Mouse (Mus musculus): ENCODE results near the gene Ttyh3. TPM values are rescaled to one million over a fixed set of nuclear protein-coding genes. Genes with fewer than 3 reads are reported as not detected.

Gene Ttyh3
- polyA plus RNA-seq, 1 experiment: 59.6 TPM

DNA sequence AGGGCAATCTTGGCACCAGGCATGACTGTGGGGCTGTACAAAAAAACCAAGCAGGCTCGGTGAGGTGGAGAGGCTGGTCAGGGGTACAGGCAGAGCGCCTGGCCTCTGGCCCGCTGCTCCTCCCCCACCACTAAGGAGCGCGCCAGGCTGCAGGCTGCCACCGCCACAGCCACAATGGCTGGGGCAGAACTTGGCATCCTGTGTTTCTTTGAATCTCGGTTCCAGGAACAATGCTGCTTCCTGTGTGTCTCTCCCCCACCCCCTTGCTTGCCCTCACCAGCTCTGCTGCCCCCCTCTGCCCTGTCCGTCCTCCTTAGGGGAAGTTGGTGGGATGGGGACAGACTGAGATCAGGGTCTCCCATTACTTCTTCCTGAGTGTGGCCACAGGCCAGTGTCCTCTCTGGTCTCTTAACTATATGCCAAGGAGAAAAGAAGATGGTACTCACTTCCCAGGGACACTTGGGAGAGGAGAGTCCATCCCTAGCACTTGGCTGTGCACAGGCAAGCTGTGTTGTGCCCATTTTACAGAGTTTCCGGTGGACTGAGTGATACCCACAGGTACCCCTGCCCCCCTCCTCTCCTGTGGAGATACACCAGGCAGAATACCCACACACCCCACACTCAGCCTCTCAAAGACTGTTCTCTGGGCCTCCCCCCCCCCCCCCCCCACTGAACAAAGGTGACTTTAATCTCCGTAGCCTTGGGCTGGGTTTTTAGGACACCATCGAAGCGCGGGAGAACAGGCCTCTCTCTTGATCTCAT lies 39.1 kb downstream of the Ttyh3 start:
- DNase-seq (ENCODE audit: low read depth): no peak

- no peak for DNase-seq (ENCODE audit: low read depth)
Measured at GRCm38 (mm10) chr5:140608634-140609015, 40.2 kb downstream of the Ttyh3 start.

GRCm38 (mm10) chr5:140607836-140608633 lies 40.8 kb downstream of the Ttyh3 start:
- no peak for DNase-seq (ENCODE audit: low read depth)

DNA sequence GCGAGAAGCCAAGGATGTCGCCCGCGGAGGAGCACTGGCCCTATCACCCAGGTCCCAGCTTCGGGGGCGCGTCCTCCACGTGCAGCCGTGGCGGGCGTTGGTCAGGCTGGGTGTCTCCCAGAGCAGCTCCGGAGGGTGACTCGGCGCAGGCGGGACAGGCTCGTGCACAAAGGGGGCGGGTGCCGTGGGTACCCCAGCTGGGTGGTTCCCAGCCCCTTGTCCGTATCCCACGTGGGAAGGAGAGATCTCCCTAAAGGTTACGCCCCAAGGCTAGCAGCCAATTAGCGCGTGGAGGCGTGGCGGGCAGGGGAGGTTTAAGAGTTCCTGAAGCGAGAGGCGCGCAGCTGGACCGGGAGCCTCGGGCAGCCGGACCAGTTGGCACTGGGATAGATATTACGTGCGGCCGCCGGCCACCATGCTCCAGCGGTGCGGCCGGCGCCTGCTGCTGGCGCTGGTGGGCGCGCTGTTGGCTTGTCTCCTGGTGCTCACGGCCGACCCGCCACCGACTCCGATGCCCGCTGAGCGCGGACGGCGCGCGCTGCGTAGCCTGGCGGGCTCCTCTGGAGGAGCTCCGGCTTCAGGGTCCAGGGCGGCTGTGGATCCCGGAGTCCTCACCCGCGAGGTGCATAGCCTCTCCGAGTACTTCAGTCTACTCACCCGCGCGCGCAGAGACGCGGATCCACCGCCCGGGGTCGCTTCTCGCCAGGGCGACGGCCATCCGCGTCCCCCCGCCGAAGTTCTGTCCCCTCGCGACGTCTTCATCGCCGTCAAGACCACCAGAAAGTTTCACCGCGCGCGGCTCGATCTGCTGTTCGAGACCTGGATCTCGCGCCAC lies 41.6 kb downstream of the Ttyh3 start, which contains the start of gene Lfng:
Lfng (plus strand) TSS at position 320 of the 835 bp plus-strand sequence.
- DNase-seq (ENCODE audit: low read depth): no peak

DNA sequence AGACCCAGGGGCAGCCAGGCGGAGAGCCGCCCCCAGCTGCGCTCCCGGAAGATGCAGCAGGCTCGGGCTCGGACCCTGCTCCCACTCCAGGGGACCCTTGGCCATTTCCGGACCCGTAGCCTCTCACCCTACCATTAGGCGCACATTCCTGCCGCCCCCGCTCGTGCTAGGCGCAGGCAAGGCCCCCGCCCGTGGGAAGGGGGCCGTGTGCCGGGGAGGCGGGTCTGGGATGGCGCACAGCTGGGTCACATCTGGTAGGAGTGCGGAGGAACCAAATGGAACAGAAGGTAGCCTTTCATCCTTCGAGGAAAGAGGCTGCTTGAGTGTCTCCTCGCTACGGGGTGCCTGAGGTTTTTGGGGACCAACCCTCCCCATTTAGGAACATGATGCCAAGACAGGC lies 42.4 kb downstream of the Ttyh3 start:
- DNase-seq (ENCODE audit: low read depth): no peak

DNA sequence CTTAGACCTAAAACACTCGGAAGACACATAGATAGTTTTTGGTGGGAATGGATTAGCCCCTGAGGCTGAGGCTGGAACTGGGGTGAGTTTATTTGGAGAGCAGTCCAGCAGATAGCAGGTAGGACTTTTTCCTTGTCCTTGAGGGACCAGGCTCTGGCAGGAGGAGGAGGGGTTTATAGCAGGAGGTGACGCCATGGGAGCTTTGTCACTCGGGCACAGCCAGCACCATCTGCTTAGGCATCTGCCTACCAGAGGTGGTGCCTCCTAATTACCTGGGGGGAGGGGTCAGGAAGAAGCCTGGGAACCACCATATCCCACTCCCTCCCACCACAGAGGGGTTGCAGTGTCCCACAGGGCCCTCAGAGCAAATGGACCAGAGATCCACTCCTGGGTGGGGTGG lies 43.6 kb downstream of the Ttyh3 start:
- no peak for DNase-seq (ENCODE audit: low read depth)

DNA sequence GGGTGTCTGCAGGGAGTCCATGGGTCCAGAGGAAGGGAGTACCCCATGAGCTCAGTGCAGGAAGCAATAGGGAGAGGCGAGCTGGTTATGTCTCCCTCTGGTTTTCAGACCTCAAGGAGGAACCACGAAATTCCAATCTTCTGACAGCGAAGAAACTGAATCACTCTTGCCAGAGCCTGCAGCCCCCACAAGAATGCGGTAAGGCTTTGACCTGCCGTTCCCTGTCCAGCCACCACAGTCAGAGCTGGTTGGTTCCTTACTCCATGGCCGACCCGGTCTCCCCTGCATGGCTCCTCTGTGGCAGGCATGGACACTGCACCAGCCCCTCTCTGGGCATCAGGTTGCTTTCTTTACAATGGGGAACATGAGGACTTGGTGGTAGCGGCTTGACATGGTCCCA lies 44.4 kb downstream of the Ttyh3 start:
- DNase-seq (ENCODE audit: low read depth): no peak

- no peak for DNase-seq (ENCODE audit: low read depth)
Measured at GRCm38 (mm10) chr5:140602540-140602939, 46.3 kb downstream of the Ttyh3 start.

GRCm38 (mm10) chr5:140601712-140602111 lies 47.1 kb downstream of the Ttyh3 start:
- no peak for DNase-seq (ENCODE audit: low read depth)

- DNase-seq (ENCODE audit: low read depth): no peak
Measured at GRCm38 (mm10) chr5:140599939-140600338, 48.9 kb downstream of the Ttyh3 start.

- DNase-seq (ENCODE audit: low read depth): no peak
Measured at GRCm38 (mm10) chr5:140597787-140598186, 51.0 kb downstream of the Ttyh3 start.

DNA sequence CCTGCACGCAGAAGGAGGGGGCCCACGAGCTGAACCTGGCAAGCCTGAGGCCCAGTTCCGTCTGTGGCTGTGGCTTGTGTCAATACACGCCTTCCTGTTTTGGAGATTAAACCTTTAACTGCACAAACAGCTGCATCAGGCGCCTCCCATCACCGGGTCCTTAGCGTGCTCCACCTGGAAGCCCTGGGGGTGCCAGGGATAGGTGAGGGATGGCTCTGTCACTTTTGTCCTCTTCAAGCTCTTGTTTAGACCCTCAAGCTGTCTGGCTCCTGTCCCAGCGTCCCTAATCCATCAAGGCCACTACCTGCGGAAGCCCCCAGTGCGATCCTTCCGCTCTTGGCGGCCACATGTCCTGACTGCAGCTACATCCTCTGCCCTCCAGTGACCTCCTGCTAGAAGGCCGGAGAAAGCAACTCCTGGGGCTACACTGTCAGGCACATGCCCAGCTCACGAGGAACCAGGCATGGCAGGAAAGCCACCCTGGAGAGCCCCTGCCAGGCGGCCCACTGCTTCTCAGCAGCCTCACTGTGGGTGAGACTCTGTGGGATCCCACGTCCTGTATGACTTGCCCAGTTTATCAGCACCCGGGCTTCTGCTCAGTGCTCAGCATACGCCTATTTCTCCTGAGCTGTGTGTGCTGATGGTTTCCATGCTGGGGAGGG lies 51.8 kb downstream of the Ttyh3 start:
- DNase-seq (ENCODE audit: low read depth): no peak

DNA sequence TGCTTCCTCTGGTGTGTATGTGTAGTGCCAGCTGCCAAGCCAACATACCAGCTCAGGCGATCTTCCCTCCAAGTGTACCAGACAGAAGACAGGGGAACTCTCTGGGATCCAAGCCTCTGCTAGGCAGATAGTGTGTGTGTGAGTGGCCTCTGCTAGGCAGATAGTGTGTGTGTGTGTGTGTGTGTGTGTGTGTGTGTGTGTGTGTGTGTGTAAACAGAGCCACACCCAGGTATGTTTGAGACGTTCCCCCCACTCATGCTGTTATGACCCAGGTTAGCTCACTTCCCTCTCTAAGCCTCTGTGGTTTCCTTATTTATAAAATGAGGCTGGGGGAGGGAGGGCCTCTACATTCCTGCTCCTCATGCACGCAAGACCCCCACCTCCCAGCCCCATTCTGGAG lies 52.4 kb downstream of the Ttyh3 start:
- DNase-seq (ENCODE audit: low read depth): no peak

- DNase-seq (ENCODE audit: low read depth): no peak
Measured at GRCm38 (mm10) chr5:140594846-140595245, 54.0 kb downstream of the Ttyh3 start.

DNA sequence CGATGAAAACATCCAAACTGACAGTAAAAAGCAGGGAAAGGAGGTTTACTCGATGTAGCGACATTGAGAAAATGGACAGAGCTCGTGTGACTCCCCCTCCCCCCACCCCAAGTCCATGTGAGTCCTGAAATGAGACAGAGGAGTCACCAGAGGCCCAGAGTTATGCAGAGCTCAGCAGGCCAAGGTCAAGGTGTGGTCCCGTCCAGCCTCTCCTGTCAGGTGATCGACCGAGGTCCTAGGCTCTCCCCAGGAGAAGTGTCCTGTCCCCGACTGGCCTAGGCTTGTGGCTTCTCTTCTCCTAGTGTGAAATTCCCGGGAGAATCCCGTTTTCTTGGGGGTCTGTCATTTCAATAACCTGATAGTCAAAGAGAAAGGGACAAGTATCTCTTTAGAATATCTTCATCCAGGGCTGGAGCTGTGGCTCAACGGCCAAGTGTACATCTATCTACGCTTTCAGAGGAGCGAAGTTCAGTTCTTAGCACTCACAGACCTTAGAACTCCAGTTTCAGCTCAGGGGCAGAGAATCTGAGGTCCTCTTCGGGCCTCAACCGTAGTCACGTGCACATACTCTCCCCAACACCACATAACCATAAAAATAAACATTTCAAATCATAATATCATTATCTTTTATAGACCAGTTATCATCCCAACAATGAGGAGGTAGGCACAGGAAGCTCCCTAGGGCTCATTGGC lies 59.6 kb downstream of the Ttyh3 start:
- DNase-seq (ENCODE audit: low read depth): no peak

- DNase-seq (ENCODE audit: low read depth): no peak
Measured at GRCm38 (mm10) chr5:140583732-140584368, 65.0 kb downstream of the Ttyh3 start.

DNA sequence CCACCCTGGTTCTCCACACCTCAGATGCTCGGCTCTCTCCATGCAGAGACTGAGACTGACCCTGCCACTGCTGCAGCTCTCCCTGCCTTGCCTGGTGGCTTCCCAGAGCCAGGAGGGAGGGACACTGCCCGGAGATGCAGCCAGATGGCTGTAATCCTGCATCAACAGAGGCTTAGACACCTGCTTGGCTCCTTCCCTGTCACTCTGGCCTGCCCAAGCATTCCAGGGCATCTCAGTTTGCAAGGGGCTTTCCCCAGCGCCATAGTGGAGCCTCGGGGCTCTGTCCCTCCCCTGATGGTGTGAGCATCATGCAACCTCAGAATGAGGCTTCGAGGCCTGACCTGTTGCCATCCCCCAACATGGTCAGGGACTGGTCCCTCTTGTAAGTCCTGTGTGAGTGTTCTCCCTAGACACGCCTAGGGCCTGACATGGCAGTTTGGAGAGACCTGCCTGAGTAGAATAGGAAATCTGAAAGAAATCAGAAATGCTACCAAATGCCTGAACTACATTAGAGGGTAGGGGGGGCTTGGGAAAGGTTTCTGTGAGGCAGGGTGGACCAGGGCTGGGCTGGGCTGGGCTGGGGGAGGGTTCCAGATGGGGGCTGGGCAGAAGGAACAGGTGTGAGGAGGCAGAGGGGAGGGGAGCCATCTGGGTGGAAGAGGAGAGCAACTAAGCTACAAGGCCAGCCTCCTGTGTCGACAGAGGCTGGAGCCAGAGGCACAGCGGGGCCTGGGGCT lies 65.7 kb downstream of the Ttyh3 start:
- DNase-seq (ENCODE audit: low read depth): no peak

- DNase-seq (ENCODE audit: low read depth): no peak
Measured at GRCm38 (mm10) chr5:140581569-140581968, 67.3 kb downstream of the Ttyh3 start.

DNA sequence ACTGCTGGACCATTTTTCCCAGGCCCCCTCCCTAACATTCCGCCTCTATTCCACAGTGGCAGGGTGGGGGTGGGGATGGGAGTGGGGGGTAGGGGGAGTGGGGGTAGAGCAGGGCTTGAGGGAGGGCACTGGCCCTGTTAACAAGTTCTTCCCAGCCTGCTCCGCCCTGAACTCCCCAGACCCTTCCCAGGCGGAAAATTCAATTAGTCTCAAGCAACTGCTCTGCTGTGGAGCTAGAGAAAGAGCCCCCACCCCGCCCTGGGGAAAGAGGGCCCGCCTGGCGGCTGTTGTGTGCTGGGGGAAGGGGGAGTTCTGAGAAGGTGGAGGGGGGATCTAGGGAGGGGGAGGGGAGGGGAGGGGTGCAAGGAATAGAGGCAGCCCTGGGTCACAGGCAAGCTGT lies 69.1 kb downstream of the Ttyh3 start:
- no peak for DNase-seq (ENCODE audit: low read depth)

- DNase-seq (ENCODE audit: low read depth): no peak
Measured at GRCm38 (mm10) chr5:140579221-140579620, 69.6 kb downstream of the Ttyh3 start.
